Mouse (Mus musculus) cerebellum, postnatal 10 days (tissue): ENCODE measurements around the gene Mmp23.
"Not testable (repeated sequence)": the region's sequence is repeated elsewhere in the genome, so short reads cannot be mapped to it uniquely, and the experiment has no call there.

Experiments
- DNase-seq, 2 experiments: peaks; one replicate each; pipeline ENCODE4 v3.0.0; 2021; ENCODE audit warnings: mixed read lengths in 2 of 2

The Mmp23 gene

GRCm38 (mm10) chr4:155654456-155655298 is 1.5 kb upstream of the Mmp23 start:
- peak; percentile 70 to 72 for DNase-seq

GRCm38 (mm10) chr4:155654183-155654455 is 935 bp upstream of the Mmp23 start:
- DNase-seq, result no peak

GRCm38 (mm10) chr4:155653451-155654182 is 433 bp upstream of the Mmp23 start:
- peak; percentile 65 to 75 for DNase-seq

GRCm38 (mm10) chr4:155652283-155653085 is 700 bp downstream of the Mmp23 start:
- peak; percentile 42 to 60 for DNase-seq

- DNase-seq, result no peak
Observed at GRCm38 (mm10) chr4:155651553-155652269, 1.5 kb downstream of the Mmp23 start.

GRCm38 (mm10) chr4:155649355-155649754 is 3.8 kb downstream of the Mmp23 start:
- peak in 1 of 2 experiments; percentile 27 for DNase-seq

GRCm38 (mm10) chr4:155645721-155646120 is 7.5 kb downstream of the Mmp23 start:
- DNase-seq, result no peak

- not testable (repeated sequence) for DNase-seq
Observed at GRCm38 (mm10) chr4:155645308-155645707, 7.9 kb downstream of the Mmp23 start, which contains the start of gene Gm10563. Gene Gm10563 (minus strand): TSS chr4:155645408.

- no peak for DNase-seq
Observed at GRCm38 (mm10) chr4:155643531-155643930, 9.7 kb downstream of the Mmp23 start.

GRCm38 (mm10) chr4:155635766-155636499 is 17.3 kb downstream of the Mmp23 start:
- DNase-seq, result no peak

GRCm38 (mm10) chr4:155630267-155630666 is 22.9 kb downstream of the Mmp23 start:
- DNase-seq, result no peak

GRCm38 (mm10) chr4:155624338-155625291 is 28.6 kb downstream of the Mmp23 start, which contains the start of gene Cdk11b:
Gene Cdk11b (plus strand): TSS chr4:155624854.
- peak; percentile 98 for DNase-seq

- DNase-seq, result no peak
Observed at GRCm38 (mm10) chr4:155618321-155618720, 34.9 kb downstream of the Mmp23 start.

GRCm38 (mm10) chr4:155613264-155613663 is 39.9 kb downstream of the Mmp23 start:
- no peak for DNase-seq

GRCm38 (mm10) chr4:155611860-155612259 is 41.3 kb downstream of the Mmp23 start:
- no peak for DNase-seq

GRCm38 (mm10) chr4:155606825-155607224 is 46.4 kb downstream of the Mmp23 start:
- DNase-seq, result no peak

GRCm38 (mm10) chr4:155605132-155605531 is 48.1 kb downstream of the Mmp23 start:
- DNase-seq, result no peak

GRCm38 (mm10) chr4:155603801-155604200 is 49.4 kb downstream of the Mmp23 start:
- no peak for DNase-seq

GRCm38 (mm10) chr4:155602753-155603152 is 50.4 kb downstream of the Mmp23 start:
- DNase-seq, result no peak

- no peak for DNase-seq
Observed at GRCm38 (mm10) chr4:155601997-155602456, 51.2 kb downstream of the Mmp23 start.
